Mouse (Mus musculus) stomach, embryonic 15.5 days (tissue): ENCODE results near the gene Rtn1. TPM values are rescaled to one million over a fixed set of nuclear protein-coding genes. Genes with fewer than 3 reads are reported as not detected.
A peak's percentile ranks its signal among the peaks of the same experiment; 100 is the strongest.

ENCODE experiments used
- ATAC-seq: fragments of 200-750 bp; cut with Nextera tagmentation; 2 replicates; pipeline ENCODE4 v1.8.0; 2017; ENCODE audit warnings: low read depth, moderate number of reproducible peaks, moderate TSS enrichment; ENCODE audit not compliant: insufficient read depth, low FRiP score
- H3K27ac ChIP-seq: fragments of 300-500 bp; sonication (generic); 2 replicates; pipeline ENCODE4 v1.5.1; 2015; ENCODE audit warnings: mild to moderate bottlenecking, inconsistent platforms
- H3K27me3 ChIP-seq: fragments of 300-500 bp; sonication (generic); replicated peaks from 2 replicates; pipeline ENCODE4 v1.6.1; 2015; ENCODE audit warnings: inconsistent platforms
- H3K36me3 ChIP-seq: fragments of 300-500 bp; sonication (generic); 2 replicates; pipeline ENCODE4 v1.6.1; 2015; ENCODE audit warnings: inconsistent platforms
- H3K4me1 ChIP-seq: fragments of 300-500 bp; sonication (generic); 2 replicates; pipeline ENCODE4 v1.6.1; 2015; ENCODE audit warnings: inconsistent platforms
- H3K4me2 ChIP-seq: fragments of 300-500 bp; sonication (generic); 2 replicates; pipeline ENCODE4 v1.6.1; 2015; ENCODE audit warnings: mild to moderate bottlenecking, inconsistent platforms
- H3K4me3 ChIP-seq: fragments of 300-500 bp; sonication (generic); replicated peaks from 2 replicates; pipeline ENCODE4 v1.5.1; 2015; ENCODE audit warnings: inconsistent platforms
- H3K9ac ChIP-seq: fragments of 300-500 bp; sonication (generic); 2 replicates; pipeline ENCODE4 v1.6.1; 2015; ENCODE audit warnings: inconsistent platforms
- H3K9me3 ChIP-seq: fragments of 300-500 bp; sonication (generic); 2 replicates; pipeline ENCODE4 v1.6.1; 2016; ENCODE audit warnings: inconsistent platforms
- whole genome bisulfite sequencing: fragments of 180-500 bp; shearing (Covaris S2); methylation state at CpG from one replicate; pipeline ENCODE4 v1.1.7; 2015; 5-methylcytosine and 5-hydroxymethylcytosine counted together
- polyA plus RNA-seq: library from polyadenylated mRNA; unstranded; fragments of >200 nt; fragmentation: Nextera tagmentation; extraction: Ambion mirVana; gene quantifications from 2 replicates; pipeline ENCODE4 v1.2.1, GENCODE M21; 2015

The Rtn1 gene
- polyA plus RNA-seq, 1 experiment from 2014 or later: 69.8 TPM

GRCm38 (mm10) chr12:72251890-72252445 is 156.9 kb downstream of the Rtn1 start:
- Histone ChIP-seq H3K36me3 (no peaks in the 10 kb centered on the region), H3K4me2 (no peak overlapping the region), H3K9ac (no peak overlapping the region), H3K4me3 (no peak overlapping the region), H3K9me3 (no peaks in the 10 kb centered on the region), H3K27ac (no peak overlapping the region), H3K4me1 (no peaks in the 10 kb centered on the region), H3K27me3 (no peaks in the 10 kb centered on the region)
- ATAC-seq: no peak
- WGBS: 73% methylated on average over 10 of the region's 10 CpGs

GRCm38 (mm10) chr12:72244951-72245350 is 163.9 kb downstream of the Rtn1 start:
- no peak overlapping the region for H3K27ac ChIP-seq
- no peak overlapping the region for H3K4me3 ChIP-seq
- 98% methylated on average over 1 of the region's 1 CpGs for WGBS
- no peak for ATAC-seq
- no peak overlapping the region for H3K9ac ChIP-seq
- no peak overlapping the region for H3K4me2 ChIP-seq
- no peaks in the 10 kb centered on the region for H3K4me1 ChIP-seq
- no peaks in the 10 kb centered on the region for H3K36me3 ChIP-seq
- no peaks in the 10 kb centered on the region for H3K9me3 ChIP-seq
- no peaks in the 10 kb centered on the region for H3K27me3 ChIP-seq

- 60% methylated on average over 6 of the region's 6 CpGs for WGBS
- H3K9ac ChIP-seq: no peak overlapping the region
- no peaks in the 10 kb centered on the region for H3K9me3 ChIP-seq
- H3K4me2 ChIP-seq: no peak overlapping the region
- no peak overlapping the region for H3K27ac ChIP-seq
- ATAC-seq: no peak
- H3K4me3 ChIP-seq: no peak overlapping the region
- no peaks in the 10 kb centered on the region for H3K4me1 ChIP-seq
- H3K27me3 ChIP-seq: peaks cover 4% of the 10 kb centered on the region; the same call in 1 of the 2 replicates
- no peaks in the 10 kb centered on the region for H3K36me3 ChIP-seq
Measured at GRCm38 (mm10) chr12:72242807-72243206, 166.0 kb downstream of the Rtn1 start.

- ATAC-seq: no peak
- Histone ChIP-seq H3K36me3 (no peaks in the 10 kb centered on the region), H3K27ac (no peak overlapping the region), H3K4me2 (no peak overlapping the region), H3K9me3 (no peaks in the 10 kb centered on the region), H3K4me1 (0 out of 2 replicates have a peak, but pooled peaks cover 10% of the 10 kb centered on the region), H3K4me3 (no peak overlapping the region), H3K27me3 (peaks cover 22% of the 10 kb centered on the region), H3K9ac (no peak overlapping the region)
Measured at GRCm38 (mm10) chr12:72240506-72240905, 168.3 kb downstream of the Rtn1 start.

GRCm38 (mm10) chr12:72239230-72239894 is 169.5 kb downstream of the Rtn1 start:
- H3K4me2 ChIP-seq: no peak overlapping the region
- H3K9ac ChIP-seq: no peak overlapping the region
- H3K27me3 ChIP-seq: peaks cover 24% of the 10 kb centered on the region
- H3K36me3 ChIP-seq: no peaks in the 10 kb centered on the region
- 45% methylated on average over 12 of the region's 12 CpGs for WGBS
- H3K4me3 ChIP-seq: no peak overlapping the region
- ATAC-seq: no peak
- H3K4me1 ChIP-seq: 0 out of 2 replicates have a peak, but pooled peaks cover 10% of the 10 kb centered on the region
- no peaks in the 10 kb centered on the region for H3K9me3 ChIP-seq
- H3K27ac ChIP-seq: no peak overlapping the region

GRCm38 (mm10) chr12:72237251-72237650 is 171.6 kb downstream of the Rtn1 start:
- 71% methylated on average over 2 of the region's 2 CpGs for WGBS
- ATAC-seq: no peak
- no peak overlapping the region for H3K9ac ChIP-seq

GRCm38 (mm10) chr12:72236564-72237011 is 172.3 kb downstream of the Rtn1 start:
- Histone ChIP-seq H3K27me3 (peaks cover 24% of the 10 kb centered on the region), H3K9me3 (no peaks in the 10 kb centered on the region), H3K36me3 (no peaks in the 10 kb centered on the region), H3K9ac (no peak overlapping the region), H3K4me3 (peak overlapping the region; percentile 46), H3K4me1 (0 out of 2 replicates have a peak, but pooled peaks cover 10% of the 10 kb centered on the region), H3K27ac (no peak overlapping the region), H3K4me2 (peak overlapping the region; percentile 98)
- ATAC-seq: peak; percentile 79
- WGBS: under 1% methylated on average over 56 of the region's 56 CpGs

More at GRCm38 (mm10) chr12:72237251-72237650, 171.6 kb downstream of the Rtn1 start:
- H3K9me3 ChIP-seq: no peaks in the 10 kb centered on the region
- H3K4me1 ChIP-seq: 0 out of 2 replicates have a peak, but pooled peaks cover 10% of the 10 kb centered on the region
- peak overlapping the region; percentile 98 for H3K4me2 ChIP-seq
- no peaks in the 10 kb centered on the region for H3K36me3 ChIP-seq
- H3K27me3 ChIP-seq: peaks cover 24% of the 10 kb centered on the region
- H3K4me3 ChIP-seq: peak overlapping the region; percentile 46
- no peak overlapping the region for H3K27ac ChIP-seq

GRCm38 (mm10) chr12:72235621-72236351 is 173.1 kb downstream of the Rtn1 start:
- 45% methylated on average over 12 of the region's 12 CpGs for WGBS
- no peak for ATAC-seq
- Histone ChIP-seq H3K27ac (no peak overlapping the region), H3K36me3 (no peaks in the 10 kb centered on the region), H3K4me3 (peak overlapping the region; percentile 46), H3K4me1 (0 out of 2 replicates have a peak, but pooled peaks cover 10% of the 10 kb centered on the region), H3K9me3 (no peaks in the 10 kb centered on the region), H3K4me2 (peak overlapping the region; percentile 98), H3K9ac (no peak overlapping the region), H3K27me3 (peaks cover 24% of the 10 kb centered on the region)

GRCm38 (mm10) chr12:72234966-72235365 is 173.9 kb downstream of the Rtn1 start:
- Histone ChIP-seq H3K27ac (no peak overlapping the region), H3K4me2 (no peak overlapping the region), H3K9ac (no peak overlapping the region), H3K4me3 (no peak overlapping the region), H3K36me3 (no peaks in the 10 kb centered on the region), H3K9me3 (no peaks in the 10 kb centered on the region), H3K4me1 (0 out of 2 replicates have a peak, but pooled peaks cover 10% of the 10 kb centered on the region), H3K27me3 (peaks cover 24% of the 10 kb centered on the region)
- no peak for ATAC-seq
- WGBS: 93% methylated on average over 9 of the region's 9 CpGs

- H3K9me3 ChIP-seq: no peaks in the 10 kb centered on the region
- H3K4me1 ChIP-seq: 0 out of 2 replicates have a peak, but pooled peaks cover 10% of the 10 kb centered on the region
- peaks cover 24% of the 10 kb centered on the region for H3K27me3 ChIP-seq
- H3K36me3 ChIP-seq: no peaks in the 10 kb centered on the region
- ATAC-seq: no peak
- no peak overlapping the region for H3K4me3 ChIP-seq
- no peak overlapping the region for H3K9ac ChIP-seq
- no peak overlapping the region for H3K27ac ChIP-seq
- H3K4me2 ChIP-seq: no peak overlapping the region
- 83% methylated on average over 3 of the region's 3 CpGs for WGBS
Measured at GRCm38 (mm10) chr12:72234151-72234550, 174.7 kb downstream of the Rtn1 start.

- no peak overlapping the region for H3K4me3 ChIP-seq
- H3K9me3 ChIP-seq: no peaks in the 10 kb centered on the region
- WGBS: 78% methylated on average over 19 of the region's 19 CpGs
- H3K27me3 ChIP-seq: peaks cover 22% of the 10 kb centered on the region
- no peaks in the 10 kb centered on the region for H3K36me3 ChIP-seq
- 0 out of 2 replicates have a peak, but pooled peaks cover 10% of the 10 kb centered on the region for H3K4me1 ChIP-seq
- H3K4me2 ChIP-seq: no peak overlapping the region
- no peak overlapping the region for H3K9ac ChIP-seq
- no peak overlapping the region for H3K27ac ChIP-seq
- no peak for ATAC-seq
Measured at GRCm38 (mm10) chr12:72232826-72233790, 175.7 kb downstream of the Rtn1 start.
